Mouse (Mus musculus) stomach, embryonic 16.5 days (tissue): ENCODE results near the gene Gjc1. TPM values are rescaled to one million over a fixed set of nuclear protein-coding genes. Genes with fewer than 3 reads are reported as not detected.

Experiments
- ATAC-seq: fragments of 200-750 bp; cut with Nextera tagmentation; 2 replicates; pipeline ENCODE4 v1.8.0; 2017; ENCODE audit warnings: moderate number of reproducible peaks, moderate TSS enrichment; ENCODE audit not compliant: insufficient read depth, low FRiP score
- H3K27ac ChIP-seq: fragments of 300-500 bp; sonication (generic); 2 replicates; pipeline ENCODE4 v1.5.1; 2014; ENCODE audit warnings: low read length
- H3K27me3 ChIP-seq: fragments of 300-500 bp; sonication (generic); 2 replicates; pipeline ENCODE4 v1.6.1; 2014; ENCODE audit warnings: low read length, control low read depth, mixed read lengths; ENCODE audit not compliant: control insufficient read depth, insufficient read depth
- H3K36me3 ChIP-seq: fragments of 300-500 bp; sonication (generic); 2 replicates; pipeline ENCODE4 v1.6.1; 2014; ENCODE audit warnings: low read length; ENCODE audit not compliant: control insufficient read depth, insufficient read depth
- H3K4me1 ChIP-seq: fragments of 300-500 bp; sonication (generic); 2 replicates; pipeline ENCODE4 v1.6.1; 2014; ENCODE audit warnings: low read length, control low read depth, mixed read lengths; ENCODE audit not compliant: control insufficient read depth, insufficient read depth
- H3K4me2 ChIP-seq: fragments of 300-500 bp; sonication (generic); 2 replicates; pipeline ENCODE4 v1.6.1; 2014; ENCODE audit warnings: low read depth, low read length, mixed read lengths
- H3K4me3 ChIP-seq: fragments of 300-500 bp; sonication (generic); replicated peaks from 2 replicates; pipeline ENCODE4 v1.5.1; 2014; ENCODE audit warnings: mild to moderate bottlenecking, low read length
- H3K9ac ChIP-seq: fragments of 300-500 bp; sonication (generic); 2 replicates; pipeline ENCODE4 v1.6.1; 2014; ENCODE audit warnings: low read length
- H3K9me3 ChIP-seq: fragments of 300-500 bp; sonication (generic); replicated peaks from 2 replicates; pipeline ENCODE4 v1.6.1; 2016; ENCODE audit warnings: low read length, control low read depth; ENCODE audit not compliant: control insufficient read depth
- WGBS: fragments of 180-500 bp; shearing (Covaris S2); extraction: QIAGEN DNeasy Blood & Tissue Kit; methylation state at CpG from one replicate; pipeline ENCODE4 v1.1.7; 2014; 5-methylcytosine and 5-hydroxymethylcytosine counted together
- polyA plus RNA-seq: library from polyadenylated mRNA; unstranded; fragments of >200 nt; fragmentation: Nextera tagmentation; extraction: Ambion mirVana; gene quantifications from 2 replicates; pipeline ENCODE4 v1.2.1, GENCODE M21; 2015

Gene Gjc1
- polyA plus RNA-seq, 1 experiment from 2014 or later = 38.5 TPM

DNA sequence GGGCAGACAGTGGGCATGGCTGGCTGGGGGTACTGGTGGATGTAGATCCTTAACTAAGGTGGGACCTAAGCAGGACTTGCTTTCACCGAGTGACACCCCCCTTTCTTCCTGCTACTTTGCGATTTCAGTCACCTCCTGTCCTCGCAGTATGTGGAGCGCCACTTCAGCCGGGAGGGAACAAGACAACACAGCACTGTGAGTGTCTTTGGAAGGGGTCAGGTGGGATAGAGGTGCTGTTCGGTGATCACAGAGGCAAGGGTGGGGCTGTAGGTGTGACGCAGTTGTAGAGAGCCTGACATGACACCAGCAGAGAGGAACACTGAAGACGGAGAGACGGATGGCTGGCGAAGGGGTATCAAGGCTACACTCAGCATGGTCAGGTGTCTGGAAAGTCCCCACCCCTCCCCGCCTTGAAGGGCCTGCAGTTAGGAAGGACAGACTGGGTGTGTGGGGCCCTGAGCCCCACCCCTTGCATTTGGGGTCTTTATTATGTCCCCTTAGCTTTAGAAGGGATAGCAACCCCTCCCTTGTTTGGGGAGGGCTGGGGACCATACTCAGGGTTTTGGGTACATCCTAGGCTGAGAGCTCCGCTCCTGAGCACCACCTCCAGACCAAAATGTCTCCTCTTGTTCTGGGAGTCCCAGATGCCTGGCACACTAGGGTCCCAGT is 49.4 kb downstream of the Gjc1 start:
- Histone ChIP-seq H3K4me2 (no peak overlapping the region; the same call in 1 of the 2 replicates), H3K4me3 (no peak overlapping the region), H3K4me1 (peaks cover 11% of the 10 kb centered on the region), H3K9ac (peak overlapping the region; percentile 26; the same call in 1 of the 2 replicates), H3K27me3 (no peaks in the 10 kb centered on the region), H3K36me3 (no peaks in the 10 kb centered on the region), H3K27ac (no peak overlapping the region), H3K9me3 (no peaks in the 10 kb centered on the region)
- 72% methylated on average over 12 of the region's 12 CpGs for WGBS
- ATAC-seq = no peak

DNA sequence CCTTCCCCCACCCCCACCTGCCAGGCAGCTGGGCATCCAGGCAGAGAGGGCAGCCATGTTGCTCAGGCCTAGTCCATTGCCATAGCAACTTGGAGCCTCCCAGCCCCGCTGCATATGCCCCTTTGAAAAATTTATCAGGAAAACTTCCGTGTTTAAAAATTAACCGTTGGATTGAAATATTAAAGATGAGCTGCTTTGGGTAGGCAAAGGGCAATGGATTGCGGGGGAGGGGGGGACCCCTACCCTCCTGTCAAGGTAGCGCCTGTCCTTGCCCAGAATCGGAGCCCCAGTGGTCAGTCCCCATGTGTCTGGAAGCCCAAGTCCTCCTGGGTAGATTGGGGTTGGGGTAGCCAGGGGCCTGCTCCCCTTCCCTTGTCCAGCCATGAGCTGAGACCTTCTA is 50.4 kb downstream of the Gjc1 start:
- H3K4me2 ChIP-seq = no peak overlapping the region
- no peaks in the 10 kb centered on the region for H3K36me3 ChIP-seq
- no peaks in the 10 kb centered on the region for H3K9me3 ChIP-seq
- H3K9ac ChIP-seq = no peak overlapping the region
- H3K4me3 ChIP-seq = no peak overlapping the region
- no peak for ATAC-seq
- peaks cover 8% of the 10 kb centered on the region; the same call in 1 of the 2 replicates for H3K4me1 ChIP-seq
- H3K27me3 ChIP-seq = no peaks in the 10 kb centered on the region
- H3K27ac ChIP-seq = no peak overlapping the region
- WGBS = 76% methylated on average over 6 of the region's 6 CpGs

DNA sequence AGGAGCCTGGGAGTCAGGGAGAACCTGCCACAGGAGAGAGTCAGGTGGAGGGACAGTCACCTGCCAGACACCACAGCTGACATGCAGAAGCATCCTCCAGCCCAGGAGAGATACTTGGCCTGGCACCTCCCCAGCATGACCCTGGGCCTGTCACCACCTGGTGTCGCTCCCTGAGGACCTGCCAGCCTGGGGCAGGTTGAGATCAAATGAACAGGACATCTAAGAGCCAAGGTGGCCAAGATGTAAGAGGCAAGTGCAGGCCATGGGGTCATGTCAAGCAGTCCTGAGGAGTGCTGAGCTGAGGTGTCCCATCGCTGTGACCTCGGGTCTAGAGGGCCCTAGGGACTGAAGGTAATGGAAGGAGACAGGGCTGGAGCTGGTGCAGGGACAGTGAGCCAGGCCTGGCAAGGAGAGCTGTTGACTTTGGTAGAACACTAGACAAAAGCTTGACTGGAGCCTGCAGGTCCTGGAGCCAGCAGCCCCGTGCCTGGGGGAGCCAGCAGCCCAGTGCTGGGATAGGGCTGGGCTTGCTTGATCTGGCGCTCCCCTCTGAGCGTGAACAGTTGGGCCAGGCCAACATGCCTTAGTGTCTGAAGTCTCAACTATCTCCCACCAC is 52.3 kb downstream of the Gjc1 start:
- H3K4me2 ChIP-seq = no peak overlapping the region
- H3K9ac ChIP-seq = no peak overlapping the region
- no peaks in the 10 kb centered on the region for H3K36me3 ChIP-seq
- WGBS = 64% methylated on average over 6 of the region's 6 CpGs
- H3K27ac ChIP-seq = no peak overlapping the region
- 0 out of 2 replicates have a peak, but pooled peaks cover 3% of the 10 kb centered on the region for H3K27me3 ChIP-seq
- no peak overlapping the region for H3K4me3 ChIP-seq
- peaks cover 10% of the 10 kb centered on the region for H3K4me1 ChIP-seq
- ATAC-seq = no peak
- H3K9me3 ChIP-seq = no peaks in the 10 kb centered on the region

DNA sequence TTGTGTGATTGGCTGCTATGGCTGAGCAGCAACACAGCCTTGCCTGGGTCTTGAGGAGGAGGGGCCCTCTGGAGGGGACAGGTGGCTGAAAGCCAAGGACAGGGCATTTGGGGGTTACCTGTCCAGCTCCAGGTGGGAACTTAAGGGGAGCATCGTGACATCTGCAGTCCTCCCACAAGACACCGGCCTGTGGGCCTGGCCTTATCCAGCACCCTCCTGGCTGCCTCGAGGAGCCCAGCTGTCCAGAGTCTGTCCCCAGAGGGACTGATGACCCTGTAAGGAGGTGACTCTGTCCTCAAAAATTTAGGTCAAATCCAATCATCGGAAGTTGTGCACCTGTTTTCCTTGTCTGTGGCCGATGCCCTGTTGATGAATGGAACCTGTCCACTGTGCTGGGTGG is 54.1 kb downstream of the Gjc1 start:
- H3K27me3 ChIP-seq = peaks cover 3% of the 10 kb centered on the region; the same call in 1 of the 2 replicates
- no peaks in the 10 kb centered on the region for H3K36me3 ChIP-seq
- no peak overlapping the region for H3K9ac ChIP-seq
- no peaks in the 10 kb centered on the region for H3K9me3 ChIP-seq
- H3K27ac ChIP-seq = no peak overlapping the region
- H3K4me2 ChIP-seq = no peak overlapping the region
- H3K4me1 ChIP-seq = peaks cover 10% of the 10 kb centered on the region
- H3K4me3 ChIP-seq = no peak overlapping the region
- ATAC-seq = no peak
- WGBS = 74% methylated on average over 5 of the region's 5 CpGs

DNA sequence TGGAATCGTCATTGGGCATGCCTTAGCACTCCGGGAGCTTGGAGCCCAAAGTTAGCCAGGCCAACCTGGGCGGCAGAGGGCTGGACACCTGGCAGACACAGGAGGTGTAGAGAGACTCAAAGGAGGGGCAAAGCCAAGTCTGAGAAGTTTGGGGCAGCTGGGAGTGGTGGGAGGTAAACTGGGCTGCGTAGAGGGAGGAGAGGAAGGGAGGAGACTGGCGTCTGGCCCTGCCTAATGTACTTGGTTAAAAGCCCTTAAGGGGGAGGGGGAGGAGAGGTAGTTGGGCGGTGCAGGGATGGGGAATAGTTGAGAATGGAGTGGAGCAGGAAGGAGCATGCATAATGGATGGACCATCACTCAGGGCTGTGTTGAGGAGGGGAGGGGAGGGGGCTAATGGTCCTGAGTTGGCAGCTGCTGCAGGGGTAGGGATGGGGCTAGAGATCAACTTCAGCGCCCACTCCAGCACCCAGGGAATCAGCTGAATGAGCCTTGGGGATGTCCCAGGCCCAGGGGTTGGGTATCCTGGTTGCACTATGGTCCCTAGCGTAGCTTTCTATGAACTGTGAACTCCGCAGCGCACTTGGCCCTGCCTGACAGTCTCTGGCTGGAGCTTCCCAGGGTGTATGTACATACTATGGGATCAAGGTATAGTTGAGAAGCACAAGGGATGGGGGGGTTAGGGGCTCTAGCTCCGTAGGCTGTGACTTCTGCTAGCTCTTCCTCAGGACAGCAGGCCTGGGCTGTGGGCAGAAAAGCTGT is 56.3 kb downstream of the Gjc1 start:
- Histone ChIP-seq H3K36me3 (no peaks in the 10 kb centered on the region), H3K27me3 (peaks cover 3% of the 10 kb centered on the region; the same call in 1 of the 2 replicates), H3K9ac (no peak overlapping the region), H3K4me3 (no peak overlapping the region), H3K4me1 (peaks cover 8% of the 10 kb centered on the region), H3K9me3 (no peaks in the 10 kb centered on the region), H3K4me2 (no peak overlapping the region), H3K27ac (no peak overlapping the region)
- WGBS = 60% methylated on average over 11 of the region's 11 CpGs
- ATAC-seq = no peak

DNA sequence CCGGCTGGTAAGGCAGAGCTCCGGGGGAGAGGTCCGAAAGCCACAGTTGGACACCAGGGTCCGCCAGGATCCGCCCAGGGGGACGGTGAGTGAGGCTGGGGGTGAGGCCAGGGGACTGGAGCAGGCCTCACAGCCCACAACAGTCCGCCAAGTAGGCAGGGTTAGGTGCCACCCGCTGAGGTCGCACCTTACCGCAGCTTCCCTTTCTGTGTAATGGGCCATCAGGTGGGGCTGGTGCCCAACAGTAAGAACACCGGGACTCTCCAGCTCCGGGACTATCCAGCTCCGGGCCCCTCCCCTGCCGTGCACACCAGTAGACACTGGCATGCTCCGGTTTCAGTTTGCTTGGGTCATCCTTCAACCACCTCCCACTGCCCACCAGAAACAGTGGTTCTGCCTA is 57.3 kb downstream of the Gjc1 start:
- Histone ChIP-seq H3K36me3 (no peaks in the 10 kb centered on the region), H3K4me1 (peaks cover 8% of the 10 kb centered on the region), H3K4me3 (peak overlapping the region; percentile 62), H3K9ac (peak overlapping the region; percentile 72), H3K27ac (no peak overlapping the region), H3K4me2 (peak overlapping the region; percentile 100), H3K9me3 (no peaks in the 10 kb centered on the region), H3K27me3 (peaks cover 3% of the 10 kb centered on the region; the same call in 1 of the 2 replicates)
- 21% methylated on average over 15 of the region's 15 CpGs for WGBS
- ATAC-seq = no peak

DNA sequence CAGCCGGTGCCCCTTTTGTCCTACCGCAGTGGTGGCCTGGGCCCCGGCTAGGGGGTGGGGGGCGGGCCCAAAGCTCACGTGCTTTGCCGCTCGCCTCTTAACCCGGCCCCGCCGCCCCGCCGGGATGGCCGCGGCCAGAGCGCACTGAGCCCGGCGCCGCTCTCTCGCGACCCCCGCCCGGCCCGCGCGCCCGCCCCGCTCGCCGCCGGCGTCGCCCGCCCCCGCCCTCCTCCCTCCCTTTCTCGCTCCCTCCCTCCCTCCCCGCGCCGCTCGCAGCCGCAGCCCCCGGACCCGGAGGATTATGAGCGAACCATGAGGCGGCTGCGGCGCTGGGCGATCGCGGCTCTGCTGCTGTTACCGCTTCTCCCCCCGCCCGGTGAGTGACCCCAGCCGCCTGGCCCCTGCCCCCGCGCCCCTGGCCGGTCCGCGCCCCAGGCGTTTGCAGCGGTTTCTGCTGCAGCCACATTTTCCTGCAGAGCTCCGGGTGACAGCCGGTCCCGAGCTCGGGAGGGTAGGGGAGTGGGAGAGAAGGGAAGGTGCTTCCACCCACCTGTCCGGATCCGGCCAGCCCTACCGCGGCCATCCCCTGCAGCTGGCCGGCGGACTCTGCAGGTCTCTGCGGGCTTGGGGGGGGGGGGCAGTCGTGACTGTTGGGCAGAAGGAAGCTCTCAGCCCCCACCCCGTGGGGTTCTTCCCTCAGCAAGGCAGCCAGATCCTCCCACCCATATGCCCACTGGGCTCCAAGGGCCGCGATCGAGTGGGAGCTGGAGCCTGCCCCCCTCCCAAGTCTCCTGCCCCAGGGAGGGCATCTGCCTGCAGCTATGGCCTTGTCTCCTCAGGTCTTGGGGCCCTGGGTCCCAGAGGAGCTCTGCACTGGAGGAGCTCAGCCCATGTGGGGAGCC is 57.9 kb downstream of the Gjc1 start, which contains the start of gene Adam11:
Gene Adam11, plus strand, starts transcription at position 131 of the 902 bp plus-strand sequence.
- WGBS = 1% methylated on average over 63 of the region's 76 CpGs
- H3K36me3 ChIP-seq = no peaks in the 10 kb centered on the region
- peaks cover 3% of the 10 kb centered on the region; the same call in 1 of the 2 replicates for H3K27me3 ChIP-seq
- peak within 1 kb of the TSS; percentile 100 for H3K4me2 ChIP-seq
- H3K9me3 ChIP-seq = no peaks in the 10 kb centered on the region
- peak; percentile 33; the same call in 1 of the 2 replicates for ATAC-seq
- H3K9ac ChIP-seq = peak within 1 kb of the TSS; percentile 72
- H3K4me3 ChIP-seq = peak within 1 kb of the TSS; percentile 62
- no peak within 1 kb of the TSS for H3K27ac ChIP-seq
- H3K4me1 ChIP-seq = peaks cover 8% of the 10 kb centered on the region

DNA sequence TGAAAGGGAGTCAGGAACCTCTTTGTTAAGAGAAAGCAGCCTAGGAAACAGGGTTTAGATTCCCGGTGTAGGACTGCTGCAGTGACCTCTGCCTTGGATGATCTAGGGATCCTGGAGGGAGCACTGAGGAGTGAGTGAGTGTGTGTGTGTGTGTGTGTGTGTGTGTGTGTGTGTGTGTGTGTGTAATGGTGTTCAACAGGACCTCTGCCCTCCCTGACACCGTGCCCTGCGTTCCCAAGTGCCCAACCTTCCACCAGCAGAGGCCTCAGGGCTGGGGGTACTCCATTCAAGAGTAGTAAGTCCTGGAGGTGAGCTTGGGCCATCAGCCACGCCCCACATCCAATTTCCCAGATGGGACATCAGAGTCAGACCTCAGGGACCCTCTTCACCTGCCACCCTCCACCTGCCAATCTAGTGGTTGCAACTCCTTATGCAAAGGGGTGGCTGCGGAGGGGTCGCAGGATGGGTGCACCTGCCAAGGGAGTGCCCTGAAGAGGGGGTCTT is 58.6 kb downstream of the Gjc1 start:
- Histone ChIP-seq H3K9ac (peak overlapping the region; percentile 72), H3K9me3 (no peaks in the 10 kb centered on the region), H3K27me3 (peaks cover 3% of the 10 kb centered on the region; the same call in 1 of the 2 replicates), H3K4me3 (peak overlapping the region; percentile 62), H3K4me2 (peak overlapping the region; percentile 100), H3K36me3 (no peaks in the 10 kb centered on the region), H3K27ac (no peak overlapping the region), H3K4me1 (peaks cover 8% of the 10 kb centered on the region)
- 30% methylated on average over 6 of the region's 6 CpGs for WGBS
- ATAC-seq = peak; percentile 15; the same call in 1 of the 2 replicates
